Mouse (Mus musculus): Measurements from ENCODE around the gene Stpg2.
A peak's percentile ranks its signal among the peaks of the same experiment; 100 is the strongest.
"Not testable (repeated sequence)": the region's sequence is repeated elsewhere in the genome, so short reads cannot be mapped to it uniquely, and the experiment has no call there.

The Stpg2 gene

DNA sequence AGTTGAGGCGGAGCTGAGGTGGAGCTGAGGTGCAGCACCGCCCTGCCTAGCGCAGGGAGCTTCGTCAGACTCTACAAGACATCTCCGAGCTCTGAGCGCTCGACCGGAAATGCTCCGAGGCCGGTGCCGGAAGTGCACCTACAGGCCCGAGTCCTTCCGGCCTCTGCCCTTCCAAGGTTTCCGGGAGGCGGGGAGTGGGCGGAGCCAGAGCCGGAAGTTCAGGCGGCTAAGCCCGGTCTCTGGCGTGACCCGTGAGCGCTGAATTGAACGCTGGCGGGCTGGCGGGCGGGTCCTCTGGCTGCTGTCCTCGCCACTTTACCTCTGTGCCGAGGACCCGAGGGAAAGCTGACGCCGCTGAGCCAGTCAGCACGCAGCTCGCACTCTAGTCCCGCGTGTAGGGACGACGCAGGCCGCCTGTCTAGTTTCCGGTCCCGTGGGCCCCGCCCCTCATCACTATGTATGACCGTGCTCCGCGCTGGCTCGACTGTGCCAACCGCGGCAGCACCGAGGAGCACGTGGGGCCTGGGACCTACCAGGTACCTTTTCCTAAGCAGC is at the start of gene Stpg2:
Stpg2 (plus strand) TSS at position 251 of the 555 bp plus-strand sequence.
- peak; percentile 96 for DNase-seq

DNA sequence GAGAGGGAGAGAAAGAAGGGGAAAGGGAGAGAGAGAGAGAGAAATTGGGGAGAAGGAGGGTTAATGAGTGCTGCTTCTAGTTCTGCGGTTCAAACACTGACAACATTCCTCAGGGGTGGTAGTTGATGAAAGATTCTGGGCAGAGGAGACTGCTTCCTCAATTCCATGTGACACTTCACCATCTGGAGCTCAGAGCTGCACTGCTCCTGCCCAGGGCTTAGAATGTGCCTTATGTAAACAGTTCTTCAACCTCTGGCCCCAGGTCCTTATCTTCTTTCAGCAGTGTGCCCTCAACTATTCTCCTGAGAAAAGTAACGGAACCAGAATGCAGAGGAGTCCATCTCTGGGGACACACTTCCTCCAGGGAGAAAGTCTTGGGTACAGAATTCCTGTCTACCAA is 43.3 kb upstream of the Stpg2 start:
- DNase-seq: no peak

DNA sequence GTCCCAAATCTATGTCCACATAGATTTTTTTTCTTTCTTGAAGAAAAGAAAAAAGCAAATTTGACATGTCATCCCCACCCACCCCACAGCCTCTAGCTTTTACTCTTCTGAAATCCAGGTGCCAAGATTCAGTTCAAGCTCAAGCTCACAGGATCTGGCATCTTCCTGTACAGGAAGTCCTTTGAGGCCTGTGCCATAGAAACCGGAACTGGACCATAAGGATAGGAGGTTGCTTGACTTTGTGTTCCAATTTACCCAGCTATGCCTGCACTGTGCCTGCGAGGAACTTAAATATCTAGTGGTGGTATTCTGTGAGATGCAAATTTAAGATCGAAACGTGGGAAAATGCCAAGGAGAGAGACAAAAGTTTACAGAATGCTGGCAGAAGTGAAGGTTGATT is 42.8 kb upstream of the Stpg2 start:
- no peak for DNase-seq

DNA sequence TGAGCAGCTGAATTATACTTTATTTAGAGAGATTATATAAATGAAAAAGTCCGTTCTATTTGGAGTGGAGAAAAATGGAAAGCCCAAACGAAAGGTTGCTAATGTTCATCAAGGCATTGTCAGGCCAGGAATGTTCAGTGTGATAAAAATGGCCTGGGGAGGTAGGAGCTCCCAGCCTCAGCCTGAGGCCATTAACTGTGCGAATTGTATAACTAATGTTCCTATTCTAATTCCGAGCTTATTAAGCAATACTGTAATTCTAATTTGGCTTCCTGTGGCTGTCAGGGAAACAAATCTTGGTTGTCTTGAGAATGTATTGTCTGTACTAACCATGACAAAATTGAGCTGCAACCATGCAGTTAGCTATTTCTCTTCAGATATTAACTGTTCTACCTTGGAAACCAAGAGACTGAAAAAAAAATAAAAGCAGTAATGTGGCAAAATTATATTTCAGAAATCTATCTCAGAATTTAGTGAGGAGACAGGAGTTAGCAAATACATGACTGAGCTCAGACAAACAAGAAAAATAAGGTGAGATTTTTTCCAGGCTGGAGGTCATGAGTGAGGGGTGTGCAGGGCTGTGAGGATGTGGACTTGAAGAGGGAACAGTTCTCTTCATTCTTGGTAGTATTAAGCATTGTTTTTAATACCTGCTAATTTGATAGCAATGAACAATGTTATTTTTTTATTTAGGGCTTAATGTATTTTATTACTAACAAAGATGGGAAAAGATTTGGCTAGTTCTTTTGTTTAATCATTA is 36.8 kb upstream of the Stpg2 start:
- DNase-seq: no peak

DNA sequence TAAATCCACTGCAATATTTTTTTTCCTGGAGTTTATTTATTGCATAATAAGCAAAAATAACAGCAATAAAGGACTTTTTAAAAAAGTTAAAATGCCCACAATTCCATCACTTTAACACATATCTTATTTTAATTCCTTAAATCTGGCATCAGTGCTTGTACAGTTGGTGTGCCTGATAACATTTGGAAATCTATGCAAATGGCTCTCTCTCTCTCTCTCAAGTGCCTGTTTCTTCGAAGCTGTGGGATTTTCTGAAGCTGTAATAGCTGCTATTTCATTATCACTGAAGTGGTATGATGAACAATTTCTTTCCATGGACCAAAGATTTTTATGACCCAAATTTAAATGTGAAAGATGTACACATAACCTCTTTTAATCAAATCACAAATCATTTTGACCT is 35.8 kb upstream of the Stpg2 start:
- no peak for DNase-seq

DNA sequence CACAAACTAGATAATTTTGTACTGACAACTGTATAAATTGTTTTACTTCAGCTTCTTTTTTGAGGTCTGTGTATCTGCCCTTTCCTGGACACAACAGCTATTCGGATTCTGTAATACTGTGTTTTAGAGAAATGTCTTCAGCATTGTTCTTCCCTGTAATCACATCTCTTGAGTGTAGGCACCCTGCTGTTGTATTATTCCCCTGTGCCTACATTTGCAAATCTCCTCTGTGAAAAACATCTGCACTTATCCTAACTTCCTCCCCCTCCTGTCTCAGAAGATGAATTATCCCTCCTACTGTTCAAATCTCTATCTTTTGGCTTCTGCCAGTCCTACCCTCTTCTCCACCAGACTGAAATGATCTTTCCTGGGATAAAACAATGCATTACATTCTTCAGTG is 28.6 kb upstream of the Stpg2 start:
- no peak for DNase-seq

DNA sequence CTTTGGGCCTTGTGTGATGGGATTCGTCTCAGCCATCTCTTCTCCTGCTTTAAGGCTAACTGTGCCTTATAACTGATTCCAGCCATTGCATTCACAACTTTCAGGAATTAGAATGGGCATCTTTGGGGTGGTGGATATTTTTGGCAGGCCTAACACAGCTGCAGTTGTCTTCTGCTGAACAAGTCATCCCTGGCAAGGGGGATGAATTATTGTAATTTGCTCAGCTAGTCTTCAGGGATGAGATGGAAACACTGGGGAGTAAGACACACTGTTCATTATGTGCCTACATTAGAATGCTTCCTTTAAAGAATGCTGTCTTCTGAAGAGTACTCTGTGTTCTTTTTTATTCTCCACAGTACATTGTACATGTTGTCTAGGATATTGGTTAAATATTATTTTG is 14.0 kb upstream of the Stpg2 start:
- no peak for DNase-seq

DNA sequence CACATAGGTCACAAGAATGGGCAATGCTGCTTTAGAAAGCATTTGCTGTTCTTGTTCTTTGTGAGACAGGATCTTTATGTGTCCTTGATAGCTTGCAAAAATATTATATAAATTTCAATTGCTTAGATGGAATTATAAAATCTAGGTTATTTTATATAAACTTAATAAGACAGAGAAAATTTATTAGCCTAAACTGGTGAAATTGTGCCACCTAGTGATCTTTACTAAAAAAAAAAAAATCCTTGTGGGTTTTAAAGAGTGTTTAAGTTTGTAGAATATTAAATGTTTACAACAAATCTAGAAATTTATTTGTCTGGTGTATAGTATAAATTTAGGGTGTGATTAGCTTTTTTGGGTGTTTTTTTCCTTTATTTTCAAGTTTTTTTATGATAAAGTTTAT is 11.6 kb upstream of the Stpg2 start:
- DNase-seq: no peak

DNA sequence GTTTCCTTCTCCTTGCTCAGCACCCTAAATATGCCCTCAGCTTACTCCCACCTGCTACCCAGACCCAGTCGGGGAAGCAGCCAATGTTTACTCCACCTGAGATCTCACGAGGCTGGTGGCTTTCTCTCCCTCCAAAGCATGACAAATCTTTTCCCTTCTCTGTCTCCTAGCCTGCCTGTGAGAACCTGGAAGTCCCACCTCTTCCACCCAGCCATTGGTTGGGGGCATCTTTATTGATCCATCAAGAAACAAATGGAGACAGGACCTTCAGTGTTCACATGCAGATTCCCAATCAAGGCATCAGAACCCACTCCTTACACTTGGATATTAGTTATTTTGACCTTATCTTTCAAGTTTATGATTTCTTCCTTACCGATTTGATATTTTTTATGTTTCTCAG is 7.1 kb upstream of the Stpg2 start:
- DNase-seq: no peak

DNA sequence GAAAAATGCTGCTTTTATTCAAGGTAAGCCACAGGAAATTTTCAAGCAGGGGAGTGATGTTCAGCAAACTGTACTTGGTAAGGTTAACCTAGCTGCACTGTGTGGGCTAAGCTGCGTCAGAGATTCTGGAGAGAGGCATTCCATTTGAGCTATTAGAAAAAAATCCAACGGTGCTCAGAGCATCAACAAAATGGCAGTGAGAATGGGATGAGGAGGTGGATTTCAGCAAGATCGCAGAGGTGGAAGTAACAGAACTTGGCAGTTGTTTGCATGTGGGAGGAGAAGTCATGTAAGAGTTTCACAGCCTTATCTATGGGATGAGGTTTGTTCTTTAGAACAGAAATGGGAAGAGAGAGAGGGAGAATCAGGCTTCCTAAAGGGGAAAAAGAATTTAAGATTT is 5.2 kb upstream of the Stpg2 start:
- DNase-seq: no peak

DNA sequence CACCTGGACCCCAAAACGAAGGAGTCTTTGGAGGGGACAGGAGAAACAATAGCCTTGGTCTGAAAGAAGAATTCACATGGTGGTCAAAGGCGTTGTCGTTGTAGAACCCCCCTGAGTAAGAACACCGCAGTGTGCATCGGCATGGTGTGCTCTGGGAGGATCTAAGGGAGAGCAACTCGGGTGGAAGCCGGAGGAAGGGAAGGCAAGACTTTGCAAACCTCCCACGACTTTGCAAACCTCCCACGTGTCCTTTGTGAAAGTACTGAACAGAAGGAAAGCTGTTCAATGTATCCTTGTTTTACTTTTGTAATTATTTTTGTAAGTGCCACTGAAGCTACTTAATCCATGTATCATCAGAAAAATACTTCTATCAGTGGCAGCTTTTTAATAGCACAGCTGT is 11.5 kb downstream of the Stpg2 start:
- no peak for DNase-seq

DNA sequence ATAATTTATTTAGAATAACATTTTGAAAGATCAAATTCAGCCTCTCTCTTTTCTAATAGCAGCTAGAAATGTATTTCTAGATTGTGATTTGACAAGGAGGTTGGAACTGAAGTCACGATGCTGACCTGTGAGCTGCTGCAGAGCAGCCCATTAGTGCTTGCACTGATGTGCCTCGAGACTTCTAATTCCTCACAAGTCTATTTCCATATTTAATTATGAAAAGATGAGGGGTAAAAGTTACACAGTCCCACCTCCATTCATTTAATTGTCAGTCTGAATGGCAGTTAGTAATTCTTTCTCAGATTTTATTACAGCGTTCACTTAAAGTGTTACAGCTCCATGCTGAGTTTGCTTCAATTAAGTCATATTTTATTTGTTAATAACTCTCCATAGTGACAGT is 19.6 kb downstream of the Stpg2 start:
- no peak for DNase-seq

DNA sequence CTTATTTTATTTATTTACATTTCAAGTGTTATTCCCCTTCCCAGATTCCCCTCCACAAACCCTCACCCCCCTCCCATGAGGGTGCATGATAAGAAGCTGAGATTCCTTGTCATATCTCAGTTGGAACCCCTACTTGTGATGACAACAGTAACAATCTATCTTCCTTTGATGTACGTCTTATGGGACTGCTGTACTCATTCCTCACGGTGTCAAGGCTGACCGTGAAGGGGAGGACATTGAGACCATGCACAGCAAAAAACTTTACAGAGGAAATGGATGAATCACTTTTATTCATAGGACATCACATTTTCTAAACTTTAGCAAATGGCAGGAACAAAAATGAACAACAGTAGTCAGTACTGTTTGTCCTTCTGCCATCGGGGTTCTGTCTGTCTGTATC is 21.3 kb downstream of the Stpg2 start:
- no peak for DNase-seq

DNA sequence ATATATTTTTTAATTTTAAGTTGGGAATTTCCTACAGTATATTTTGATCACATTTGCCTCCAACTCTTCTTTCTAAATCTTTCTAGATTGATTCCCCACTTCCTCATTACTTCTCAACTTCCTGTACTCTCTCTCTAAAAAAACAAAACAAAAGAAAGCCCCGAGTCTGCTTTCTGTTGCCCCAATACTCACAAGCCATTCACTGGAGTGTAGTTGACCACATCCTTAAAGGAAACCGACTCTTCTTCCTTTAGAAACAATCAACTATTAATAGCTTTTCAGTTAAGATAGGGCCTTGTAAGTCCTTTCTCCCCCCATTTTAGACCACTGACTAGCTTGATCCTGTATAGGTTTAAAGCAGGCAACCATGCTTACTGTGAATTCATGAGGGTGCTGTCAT is 39.7 kb downstream of the Stpg2 start:
- DNase-seq: no peak

DNA sequence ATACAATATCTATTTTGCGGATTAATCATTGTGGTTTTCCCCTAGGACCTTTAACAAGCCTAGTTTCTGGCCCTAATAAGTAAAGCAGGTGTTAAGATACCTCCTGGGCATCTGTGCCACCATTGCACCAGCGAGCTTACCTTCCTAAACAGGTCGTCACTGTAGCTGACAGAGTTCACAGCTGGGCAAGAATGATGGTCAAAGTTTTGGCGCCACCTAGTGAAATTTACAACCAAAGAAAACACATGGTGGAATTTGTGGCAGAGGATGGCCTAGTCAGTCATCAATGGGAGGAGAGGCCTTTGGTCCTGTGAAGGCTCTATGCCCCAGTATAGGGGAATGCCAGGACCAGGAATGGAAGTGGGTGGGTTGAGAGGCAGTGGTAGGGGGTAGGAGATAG is 41.0 kb downstream of the Stpg2 start:
- no peak for DNase-seq

DNA sequence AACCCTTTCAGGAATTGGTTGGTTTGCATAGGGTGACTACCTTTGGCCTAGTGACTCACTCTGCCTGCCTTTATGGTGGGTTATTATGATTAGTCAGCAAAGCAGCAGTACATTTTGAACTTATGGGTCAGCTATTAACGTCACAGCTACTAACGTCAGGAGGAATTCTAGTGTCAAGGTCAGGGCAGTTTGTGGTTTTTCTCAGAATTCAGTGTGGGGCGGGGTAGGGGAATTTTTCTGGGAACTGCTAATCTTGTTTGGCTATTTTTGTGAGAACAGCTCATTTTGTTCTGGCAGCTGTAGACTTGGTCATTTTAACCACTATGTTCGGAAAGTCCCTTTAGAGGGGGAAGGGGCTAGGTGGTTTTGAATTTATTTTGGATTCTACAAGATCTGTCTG is 56.9 kb downstream of the Stpg2 start:
- not testable (repeated sequence) for DNase-seq

DNA sequence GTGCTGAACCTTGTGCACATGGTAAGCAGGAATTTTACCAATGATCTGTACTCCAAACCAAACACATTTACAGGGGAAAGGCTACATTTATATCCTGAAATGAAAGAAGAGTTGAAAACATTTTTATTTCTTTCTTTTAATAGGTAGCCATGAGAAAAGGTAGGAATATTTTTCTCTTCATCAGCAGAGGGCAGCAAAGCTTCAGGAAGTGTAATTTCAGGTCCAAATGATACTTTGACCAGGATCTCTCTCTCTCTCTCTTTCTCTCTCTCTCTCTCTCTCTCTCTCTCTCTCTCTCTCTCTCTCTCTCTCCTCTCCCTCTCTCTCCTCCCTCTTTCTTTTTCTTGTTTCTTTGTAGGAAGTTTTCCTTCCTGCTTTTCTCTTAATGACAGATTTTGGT is 92.4 kb downstream of the Stpg2 start:
- DNase-seq: no peak

DNA sequence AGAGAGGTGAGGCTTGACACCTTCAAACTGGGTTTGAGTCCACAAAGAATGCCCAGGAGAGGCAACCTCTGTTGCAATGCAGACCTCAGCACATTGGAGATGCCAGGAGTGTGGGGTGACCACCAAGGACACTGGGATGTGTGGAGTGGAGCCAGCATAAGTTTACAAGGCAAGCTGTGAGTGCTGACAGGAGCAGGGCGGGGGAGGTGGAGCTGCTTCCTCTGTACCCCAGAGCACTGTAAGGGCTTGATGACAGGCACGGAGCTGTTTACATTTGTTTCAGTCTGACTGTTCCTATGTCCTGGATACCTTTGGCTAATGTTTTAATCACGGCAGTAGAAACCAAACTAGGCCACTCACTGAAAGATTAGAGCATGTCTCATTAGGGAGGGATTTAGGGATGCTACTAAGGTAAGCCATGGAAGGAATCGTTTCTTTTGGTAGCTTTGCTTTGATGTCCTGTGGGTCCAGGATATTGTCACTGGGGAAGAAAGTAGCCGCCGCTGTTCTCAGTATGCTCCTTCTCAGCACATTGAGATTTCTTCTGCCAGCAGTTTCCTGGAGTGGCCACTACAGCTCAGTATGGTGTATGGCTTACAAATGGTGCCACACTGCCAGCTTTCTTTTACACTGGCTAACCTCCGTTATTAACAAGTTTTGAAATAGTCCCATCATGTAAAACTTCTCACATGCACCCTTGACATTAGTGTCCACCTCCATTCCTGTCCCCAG is 102.8 kb downstream of the Stpg2 start:
- no peak for DNase-seq

DNA sequence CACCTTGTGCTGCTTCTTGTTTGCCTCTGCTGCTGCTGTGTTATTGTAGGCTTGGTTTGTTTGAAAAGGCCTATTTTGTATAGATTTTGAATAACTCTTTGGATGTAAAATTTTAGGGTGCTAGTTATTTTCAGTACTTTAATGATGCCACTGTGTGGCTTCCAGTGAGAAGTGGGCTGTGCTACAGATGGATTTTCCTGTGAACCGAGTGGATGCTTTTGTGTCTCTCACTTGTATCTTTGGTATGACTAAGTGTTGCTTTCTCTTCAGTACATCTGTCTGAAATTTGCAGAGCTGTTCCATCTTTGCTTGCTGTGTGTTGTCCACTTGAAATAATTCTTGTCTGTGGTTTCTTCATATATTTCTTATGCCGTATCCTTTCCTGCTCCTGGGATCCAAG is 106.2 kb downstream of the Stpg2 start:
- no peak for DNase-seq

DNA sequence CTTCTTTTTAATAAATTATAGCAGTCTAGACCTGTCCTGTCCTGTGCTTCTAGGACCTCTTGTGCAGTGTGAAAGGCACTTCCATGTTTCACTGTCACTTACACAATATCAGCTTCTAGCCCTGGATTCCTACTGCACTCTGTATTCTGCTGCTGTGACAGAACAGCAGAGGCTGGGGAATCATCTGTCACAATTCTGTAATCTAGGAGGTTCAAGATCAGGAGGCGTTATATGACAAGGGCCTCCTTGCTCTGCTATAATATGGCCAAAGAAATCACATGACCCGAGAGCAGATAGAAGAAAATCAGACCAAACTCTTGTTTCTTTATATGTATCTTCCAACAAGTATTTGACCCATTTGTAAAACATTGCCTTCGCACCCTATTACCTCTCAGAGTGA is 175.0 kb downstream of the Stpg2 start:
- no peak for DNase-seq

DNA sequence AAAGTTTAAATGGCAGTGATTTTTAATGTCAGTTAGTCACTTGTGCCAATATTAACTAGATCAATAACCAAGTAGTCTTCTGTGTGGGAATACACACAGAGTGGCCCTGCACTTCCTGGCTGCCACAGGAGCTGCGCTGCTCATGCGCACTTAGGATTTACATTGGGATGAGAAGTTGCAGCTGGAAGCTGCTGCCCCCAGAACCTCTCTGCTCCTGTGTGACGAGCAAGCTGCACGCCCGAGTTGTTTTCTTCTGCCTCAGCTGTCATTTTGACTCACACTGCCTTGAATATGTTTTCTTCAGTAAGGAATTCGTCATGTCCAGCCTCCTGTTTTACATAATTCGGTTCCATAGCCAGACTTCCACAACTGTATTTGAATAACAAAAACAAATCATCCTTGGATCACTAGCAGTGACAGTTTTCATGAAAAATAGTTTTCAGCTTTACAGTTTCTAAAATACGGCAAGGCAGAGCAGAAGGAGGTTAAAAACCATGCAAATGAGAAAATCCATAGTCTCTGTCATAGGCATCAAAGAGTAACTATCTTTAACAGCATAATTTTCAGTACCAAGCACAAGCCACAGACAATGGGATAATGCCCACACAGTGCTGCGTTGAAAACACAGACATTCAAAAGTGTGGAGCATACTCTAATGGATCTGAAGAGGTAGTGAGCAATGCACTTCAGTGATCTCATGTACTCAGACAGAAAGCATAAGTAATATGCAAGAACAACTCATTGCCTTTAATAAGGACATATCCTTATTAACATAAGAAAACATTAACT is 191.8 kb downstream of the Stpg2 start:
- no peak for DNase-seq

DNA sequence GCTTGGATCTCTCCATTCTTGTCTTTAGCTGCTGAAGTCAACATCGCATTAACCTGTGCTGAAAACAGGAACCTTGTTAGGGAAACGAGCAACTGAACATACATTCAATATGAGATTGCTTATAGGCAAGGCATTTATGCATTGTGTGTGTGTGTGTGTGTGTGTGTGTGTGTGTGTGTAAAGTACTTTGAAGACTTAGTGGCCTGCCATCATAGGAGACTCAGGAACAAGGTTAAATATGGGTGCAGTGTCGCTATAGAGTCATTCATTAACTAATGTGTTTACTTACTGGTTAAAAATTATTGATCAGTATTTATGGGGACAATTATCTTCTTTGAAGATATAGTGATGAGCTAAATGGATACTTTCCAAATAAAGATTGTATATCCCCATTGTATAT is 199.2 kb downstream of the Stpg2 start:
- DNase-seq: no peak

DNA sequence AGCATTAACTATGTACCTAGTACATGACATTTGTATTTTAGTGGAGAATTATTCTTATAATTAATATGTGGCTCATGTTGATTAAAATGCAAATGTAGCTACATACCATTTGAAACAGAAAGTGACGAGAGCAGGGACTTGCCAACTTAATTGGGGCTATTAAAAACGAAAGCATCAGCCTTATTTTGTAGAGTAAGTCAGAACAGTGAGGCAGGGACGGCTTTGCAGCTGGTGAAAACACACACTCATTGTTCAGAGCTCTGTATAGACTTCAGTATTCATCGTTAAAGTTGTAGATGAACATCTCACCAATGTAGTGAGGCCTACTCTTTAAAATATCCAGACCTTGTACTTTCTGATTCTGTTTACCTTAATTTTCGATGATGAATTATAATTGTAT is 213.6 kb downstream of the Stpg2 start:
- no peak for DNase-seq

DNA sequence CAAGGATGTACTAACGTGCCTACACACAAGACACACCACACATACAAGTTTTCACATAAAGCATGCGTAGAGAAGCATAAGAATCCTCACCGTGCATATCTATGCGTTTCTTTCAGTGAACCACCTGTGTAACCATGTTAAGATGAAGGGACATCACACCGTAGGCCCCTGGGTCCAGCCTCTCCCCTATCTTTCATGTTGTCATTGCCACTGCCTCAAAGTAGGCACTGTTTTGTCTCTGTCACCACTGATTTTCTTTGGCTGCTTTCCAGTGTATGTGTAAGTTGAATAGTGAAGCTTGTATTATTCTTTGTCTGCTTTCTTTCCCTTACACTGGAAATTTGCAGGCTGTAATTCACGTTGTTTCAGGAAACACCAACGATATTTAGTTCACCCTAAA is 236.7 kb downstream of the Stpg2 start:
- no peak for DNase-seq

All from cerebellum, adult 9-11 months (tissue).